Mouse (Mus musculus): Measurements from ENCODE around the gene Homer2.

DNA sequence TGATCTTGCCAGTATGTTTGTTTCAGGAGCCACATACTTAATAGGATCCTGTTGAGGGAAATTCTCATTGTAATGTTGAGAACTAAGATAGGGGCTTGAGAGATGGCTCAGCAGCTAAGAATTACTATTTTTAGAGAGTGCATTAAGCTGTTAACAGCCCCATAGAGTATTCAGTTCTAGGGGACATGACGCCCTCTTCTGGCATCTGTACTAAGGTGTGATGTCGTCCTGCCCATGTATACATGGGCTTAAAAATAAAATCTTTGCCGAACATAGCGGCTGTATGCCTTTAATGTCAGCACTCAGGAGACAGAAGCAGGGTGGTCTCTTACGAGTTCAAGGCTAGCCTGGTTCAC lies 136.6 kb downstream of the Homer2 start:
- TF ChIP-seq BHLHE40 (IDR thresholded peaks at IDR 0.05; ENCODE audit: low read depth, low read length) (no peak), SMC3 (IDR thresholded peaks at IDR 0.05; ENCODE audit: low read depth, low read length) (no peak; the same call in 1 of the 2 replicates), SIN3A (IDR thresholded peaks at IDR 0.05; ENCODE audit: low read length) (no peak), POLR2A (IDR thresholded peaks at IDR 0.05; ENCODE audit: low read depth, low read length) (no peak; the same call in 1 of the 2 replicates), MEF2A (IDR thresholded peaks at IDR 0.05; ENCODE audit: borderline replicate concordance, low read depth, low read length) (peak; percentile 54; the same call in 1 of the 2 replicates), ETS1 (conservative IDR thresholded peaks at IDR 0.05; ENCODE audit: low read depth, low read length) (no peak), CTCF (conservative IDR thresholded peaks at IDR 0.05 in 1 of 2, IDR thresholded peaks at IDR 0.05 in 1 of 2; ENCODE audit: low read depth in 2 of 2, low read length in 2 of 2) (peak in 1 of 2 experiments; percentile 56; a peak in 3 of 4 replicates), POLR2AphosphoS2 (IDR thresholded peaks at IDR 0.05; ENCODE audit: low read depth, low read length) (no peak), MYC (IDR thresholded peaks at IDR 0.05; ENCODE audit: low read depth, low read length) (no peak), NELFE (IDR thresholded peaks at IDR 0.05; ENCODE audit: low read depth, low read length) (no peak)
